Comparison of ENCODE assay signal across 27 mouse cellular contexts in the genomic region with DNA sequence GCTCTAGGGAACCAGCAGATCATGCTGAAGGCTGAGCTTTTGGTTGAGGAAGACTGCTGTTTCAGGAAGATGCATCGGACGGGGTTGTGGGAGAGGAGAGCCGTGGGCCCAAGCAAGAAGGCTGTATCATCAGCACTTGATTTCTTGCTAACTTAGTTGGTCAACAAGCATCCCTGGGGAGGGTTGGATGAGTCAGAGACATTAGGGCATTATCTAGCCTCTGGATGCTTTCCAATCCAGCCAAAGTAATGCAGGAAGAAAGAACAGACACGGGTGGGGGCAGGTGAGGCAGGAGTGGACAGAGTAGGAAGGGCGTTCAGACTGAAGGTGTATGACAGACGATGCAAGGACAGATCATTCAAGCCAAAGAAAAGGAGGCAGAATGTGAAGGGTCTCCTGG.
"Had no signal": no experiment of that assay in that cellular context is flagged by ENCODE, and none has a peak within 500 bp of the region (broad histone marks: within the 10 kb centered on the region; RNA-seq: fewer than 3 reads in every experiment).

No protein-coding gene starts in this region.

- ATAC-seq: hindbrain, postnatal 0 days; intestine, embryonic 16.5 days had no signal

- H3K36me3 ChIP-seq: heart, embryonic 15.5 days; hindbrain, embryonic 12.5 days; limb, embryonic 10.5 days; limb, embryonic 12.5 days; liver, embryonic 13.5 days; liver, embryonic 15.5 days had no signal

- H3K9ac ChIP-seq: heart, embryonic 13.5 days; heart, embryonic 15.5 days; hindbrain, embryonic 12.5 days; hindbrain, embryonic 15.5 days; limb, embryonic 12.5 days; liver, embryonic 13.5 days; liver, embryonic 15.5 days had no signal

- DNase-seq: gastrocnemius, adult 2 months; gastrocnemius, postnatal 14 days; gastrocnemius, postnatal 36 days; heart, adult 11 months; heart, adult 2 months; heart, postnatal 14 days; heart, postnatal 36 days; kidney, adult 18-20 months; kidney, adult 8-10 months; kidney, postnatal 10 days; kidney, postnatal 25 days; kidney, postnatal 4 days; liver; liver, embryonic 13.5 days had no signal

- H3K27me3 ChIP-seq: heart, embryonic 13.5 days; heart, embryonic 15.5 days; hindbrain, embryonic 12.5 days; hindbrain, embryonic 15.5 days; limb, embryonic 12.5 days; liver, embryonic 13.5 days; liver, embryonic 15.5 days had no signal

- H3K4me2 ChIP-seq: heart, embryonic 11.5 days; heart, embryonic 13.5 days; heart, embryonic 15.5 days; hindbrain, embryonic 12.5 days; hindbrain, embryonic 15.5 days; limb, embryonic 12.5 days; liver, embryonic 11.5 days; liver, embryonic 13.5 days; liver, embryonic 15.5 days had no signal

- H3K27ac ChIP-seq: gastrocnemius, adult 2 months; heart, adult 2 months; heart, embryonic 13.5 days; heart, embryonic 15.5 days; hindbrain, embryonic 12.5 days; hindbrain, embryonic 15.5 days; hindbrain, postnatal 0 days; layer of hippocampus, adult 2 months; left cerebral cortex, adult 2 months; limb, embryonic 10.5 days; limb, embryonic 12.5 days; liver, embryonic 13.5 days; liver, embryonic 15.5 days had no signal

- H3K4me1 ChIP-seq: hindbrain, embryonic 15.5 days; liver, embryonic 13.5 days; liver, embryonic 15.5 days had no signal

- H3K4me3 ChIP-seq: gastrocnemius, adult 2 months; heart, adult 2 months; heart, embryonic 13.5 days; heart, embryonic 15.5 days; hindbrain, embryonic 12.5 days; hindbrain, embryonic 15.5 days; layer of hippocampus, adult 2 months; left cerebral cortex, adult 2 months; limb, embryonic 10.5 days; limb, embryonic 12.5 days; liver, embryonic 13.5 days; liver, embryonic 15.5 days had no signal

- H3K9me3 ChIP-seq: heart, embryonic 15.5 days; limb, embryonic 10.5 days; liver, embryonic 13.5 days; liver, embryonic 15.5 days had no signal
